Mouse (Mus musculus): ENCODE measurements at regions not wholly inside any gene's neighbourhood (a gene's known extent, or its start where the extent isn't known, plus 50 kb on each side); places are given as distances from the start of the nearest gene placed in this dataset.
"Not testable (repeated sequence)": the region's sequence is repeated elsewhere in the genome, so short reads cannot be mapped to it uniquely, and the experiment has no call there.

DNA sequence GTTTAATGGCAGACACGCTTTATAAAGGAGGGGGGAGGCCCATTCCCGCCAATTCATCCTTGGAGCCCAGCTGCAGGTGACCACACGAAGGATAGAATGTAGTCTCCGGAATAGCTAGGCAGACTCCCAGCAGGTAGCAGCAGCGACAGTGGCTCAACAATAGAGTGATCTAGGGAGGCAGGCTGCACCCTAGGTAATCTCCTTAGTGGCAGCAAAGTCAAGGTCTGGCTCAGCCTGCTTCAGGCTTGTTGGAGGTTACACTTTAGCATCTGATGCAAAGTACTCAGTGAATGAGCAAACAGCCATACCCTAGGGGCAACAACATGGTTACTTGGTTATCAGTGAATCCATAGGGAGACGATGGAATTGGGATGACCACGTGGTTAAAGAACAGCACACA is 131.7 kb upstream of the Ttc29 start:
- not testable (repeated sequence) for TF ChIP-seq POLR2A, CTCF (IDR thresholded peaks at IDR 0.05; ENCODE audit: insufficient read depth, low read depth, low read length)

Measured in olfactory bulb, adult 2 months (tissue).